Mouse (Mus musculus) olfactory bulb, adult 2 months (tissue): Measurements from ENCODE around the gene Ube2r2. TPM values are rescaled to one million over a fixed set of nuclear protein-coding genes. Genes with fewer than 3 reads are reported as not detected.

Source experiments
- H3K27ac ChIP-seq: fragments of 200-500 bp; 2 replicates; pipeline ENCODE4 v1.5.1; 2012; ENCODE audit warnings: low read depth, low read length; ENCODE audit not compliant: insufficient read depth
- H3K4me1 ChIP-seq: fragments of 200-500 bp; 2 replicates; pipeline ENCODE4 v1.6.1; 2012; ENCODE audit warnings: low read length; ENCODE audit not compliant: control insufficient read depth, insufficient read depth
- H3K4me3 ChIP-seq: fragments of 200-500 bp; 2 replicates; pipeline ENCODE4 v1.5.1; 2012; ENCODE audit warnings: mild to moderate bottlenecking, low read depth, low read length, moderate library complexity; ENCODE audit not compliant: insufficient read depth
- CTCF ChIP-seq: fragments of 200-500 bp; IDR thresholded peaks from 2 replicates; pipeline ENCODE4 v1.5.1; 2012; ENCODE audit warnings: low read depth, mild to moderate bottlenecking, low read length, moderate library complexity; ENCODE audit not compliant: insufficient read depth
- POLR2A ChIP-seq: fragments of 200-500 bp; IDR thresholded peaks from 2 replicates; pipeline ENCODE4 v1.6.1; 2012; ENCODE audit warnings: mild to moderate bottlenecking, low read depth, low read length, moderate library complexity; ENCODE audit not compliant: insufficient read depth
- WGBS: fragments of 180-500 bp; shearing (Covaris S2); methylation state at CpG from one replicate; pipeline ENCODE4 v1.1.7; 2018; 5-methylcytosine and 5-hydroxymethylcytosine counted together
- polyA plus RNA-seq: library from polyadenylated mRNA; stranded (reverse); fragments of >200 nt; gene quantifications from 2 replicates; pipeline ENCODE4 v1.2.4, GENCODE M21; 2012; ENCODE audit warnings: low replicate concordance; ENCODE audit not compliant: missing spikeins, insufficient read depth, insufficient read length

Ube2r2 gene
- polyA plus RNA-seq, 1 experiment, result not detected

GRCm38 (mm10) chr4:41226351-41226750, 90.8 kb downstream of the Ube2r2 start:
- no peak for TF ChIP-seq CTCF
- no peak for TF ChIP-seq POLR2A
- 62% methylated on average over 3 of the region's 3 CpGs for WGBS
- no peak overlapping the region for H3K27ac ChIP-seq
- no peak overlapping the region for H3K4me3 ChIP-seq
- H3K4me1 ChIP-seq, result no peaks in the 10 kb centered on the region

GRCm38 (mm10) chr4:41235621-41236020, 100.1 kb downstream of the Ube2r2 start:
- no peak overlapping the region for H3K27ac ChIP-seq
- H3K4me1 ChIP-seq, result no peaks in the 10 kb centered on the region
- TF ChIP-seq POLR2A, result no peak
- no peak for TF ChIP-seq CTCF
- 80% methylated on average over 5 of the region's 5 CpGs for WGBS
- no peak overlapping the region for H3K4me3 ChIP-seq

GRCm38 (mm10) chr4:41240916-41241315, 105.4 kb downstream of the Ube2r2 start:
- H3K27ac ChIP-seq, result no peak overlapping the region
- 76% methylated on average over 3 of the region's 3 CpGs for WGBS
- no peak overlapping the region for H3K4me3 ChIP-seq
- TF ChIP-seq CTCF (no peak), POLR2A (no peak)
- no peaks in the 10 kb centered on the region for H3K4me1 ChIP-seq

Other genes starting within 250 kb of the Ube2r2 start
- not detected in 2 replicates for gene Spink4, start 215.7 kb upstream of the Ube2r2 start, polyA plus RNA-seq
- gene Bag1, start 187.4 kb upstream of the Ube2r2 start, polyA plus RNA-seq, result not detected in 2 replicates
- gene Chmp5, start 187.3 kb upstream of the Ube2r2 start, polyA plus RNA-seq, result not detected in 2 replicates
- gene Nfx1, start 164.8 kb upstream of the Ube2r2 start, polyA plus RNA-seq, result not detected in 2 replicates
- gene Aqp7, start 87.6 kb upstream of the Ube2r2 start, polyA plus RNA-seq, result not detected in 2 replicates
- gene Aqp3, start 37.6 kb upstream of the Ube2r2 start, polyA plus RNA-seq, result not detected in 2 replicates
- gene Nol6, start 11.3 kb upstream of the Ube2r2 start, polyA plus RNA-seq, result not detected in 2 replicates
- gene Ubap2, start 139.4 kb downstream of the Ube2r2 start, polyA plus RNA-seq, result 69.5 TPM in 1 of 2 replicates, not detected in the other
- not detected in 2 replicates for gene Dcaf12, start 179.1 kb downstream of the Ube2r2 start, polyA plus RNA-seq
- gene Ubap1, start 213.3 kb downstream of the Ube2r2 start, polyA plus RNA-seq, result not detected in 2 replicates